Mouse (Mus musculus) MEL (cell line): ENCODE measurements around the gene Kcnj6. TPM values are rescaled to one million over a fixed set of nuclear protein-coding genes. Genes with fewer than 3 reads are reported as not detected.

Source experiments
- DNase-seq: peaks from one replicate; pipeline ENCODE4 v3.0.0; 2011; ENCODE audit warnings: low read depth, low spot score
- H3K27ac ChIP-seq: 2 replicates; pipeline ENCODE4 v1.5.1; 2012; ENCODE audit warnings: low read depth, mild to moderate bottlenecking, control low read depth, low read length, moderate library complexity; ENCODE audit not compliant: control insufficient read depth
- H3K27me3 ChIP-seq, 2 experiments: fragments of 150-350 bp in 1 of 2; sonication (generic) in 1 of 2; 2 replicates each; pipeline ENCODE4 v1.6.1; 2012; ENCODE audit warnings: low read length in 2 of 2, mild to moderate bottlenecking in 2 of 2, improper control_type of control experiment in 1 of 2, moderate library complexity in 1 of 2; ENCODE audit not compliant: insufficient read depth in 2 of 2, control insufficient read depth in 1 of 2
- H3K36me3 ChIP-seq, 2 experiments: 2 replicates each; pipeline ENCODE4 v1.6.1; 2012 to 2014; ENCODE audit warnings: low read length in 2 of 2, improper control_type of control experiment in 1 of 2, inconsistent platforms in 1 of 2, mild to moderate bottlenecking in 1 of 2; ENCODE audit not compliant: insufficient read depth in 2 of 2, control insufficient read depth in 1 of 2
- H3K4me1 ChIP-seq, 2 experiments: fragments of 150-350 bp in 1 of 2; sonication (generic) in 1 of 2; 2 replicates each; pipeline ENCODE4 v1.6.1; 2012; ENCODE audit warnings: low read length in 2 of 2, improper control_type of control experiment in 1 of 2, mild to moderate bottlenecking in 1 of 2; ENCODE audit not compliant: insufficient read depth in 2 of 2, control insufficient read depth in 1 of 2
- H3K4me3 ChIP-seq, 2 experiments: fragments of 150-350 bp in 1 of 2; sonication (generic) in 1 of 2; 2 replicates each; pipeline ENCODE4 v1.5.1; 2012; ENCODE audit warnings: low read depth in 2 of 2, low read length in 2 of 2, mild to moderate bottlenecking in 2 of 2, moderate library complexity in 2 of 2, control low read depth in 1 of 2, improper control_type of control experiment in 1 of 2; ENCODE audit not compliant: control insufficient read depth in 1 of 2, insufficient read depth in 1 of 2
- H3K79me2 ChIP-seq: 2 replicates; pipeline ENCODE4 v1.6.1; 2012; ENCODE audit warnings: mild to moderate bottlenecking, low read length, moderate library complexity; ENCODE audit not compliant: control insufficient read depth, poor library complexity, insufficient read depth
- H3K9ac ChIP-seq: 2 replicates; pipeline ENCODE4 v1.6.1; 2012; ENCODE audit warnings: low read depth, mild to moderate bottlenecking, control low read depth, low read length, moderate library complexity; ENCODE audit not compliant: control insufficient read depth, poor library complexity, severe bottlenecking
- H3K9me3 ChIP-seq: fragments of 150-350 bp; sonication (generic); replicated peaks from 2 replicates; pipeline ENCODE4 v1.6.1; 2012; ENCODE audit warnings: mild to moderate bottlenecking, low read length, improper control_type of control experiment, moderate library complexity; ENCODE audit not compliant: insufficient read depth
- CHD1 ChIP-seq: IDR thresholded peaks from 2 replicates; pipeline ENCODE4 v1.6.1; 2012; ENCODE audit warnings: low read depth, mild to moderate bottlenecking, inconsistent platforms, low read length, improper control_type of control experiment
- ELF1 ChIP-seq: IDR thresholded peaks from 2 replicates; pipeline ENCODE4 v1.6.1; 2014; ENCODE audit warnings: low read depth, mild to moderate bottlenecking, inconsistent platforms, low read length, improper control_type of control experiment, moderate library complexity
- EP300 ChIP-seq, 2 experiments: IDR thresholded peaks; 2 replicates each; pipeline ENCODE4 v1.6.1; 2011; ENCODE audit warnings: improper control_type of control experiment in 2 of 2, low read length in 2 of 2, low read depth in 1 of 2, mild to moderate bottlenecking in 1 of 2
- GATA1 ChIP-seq: IDR thresholded peaks from 2 replicates; pipeline ENCODE4 v1.6.1; 2011; ENCODE audit warnings: low read depth, low read length, improper control_type of control experiment
- HCFC1 ChIP-seq: IDR thresholded peaks from 2 replicates; pipeline ENCODE4 v1.6.1; 2012; ENCODE audit warnings: low read depth, mild to moderate bottlenecking, inconsistent platforms, low read length, improper control_type of control experiment, moderate library complexity
- JUND ChIP-seq: IDR thresholded peaks from 2 replicates; pipeline ENCODE4 v1.6.1; 2011; ENCODE audit warnings: low read depth, mild to moderate bottlenecking, improper control_type of control experiment, low read length
- MAFK ChIP-seq: IDR thresholded peaks from 2 replicates; pipeline ENCODE4 v1.6.1; 2011; ENCODE audit warnings: low read depth, mild to moderate bottlenecking, low read length, improper control_type of control experiment, borderline replicate concordance
- MAX ChIP-seq: IDR thresholded peaks from 2 replicates; pipeline ENCODE4 v1.6.1; 2011; ENCODE audit warnings: low read length, improper control_type of control experiment
- MAZ ChIP-seq: IDR thresholded peaks from 2 replicates; pipeline ENCODE4 v1.6.1; 2012; ENCODE audit warnings: low read depth, mild to moderate bottlenecking, inconsistent platforms, low read length, improper control_type of control experiment
- MEF2A ChIP-seq: IDR thresholded peaks from 2 replicates; pipeline ENCODE4 v1.6.1; 2014; ENCODE audit warnings: low read depth, mild to moderate bottlenecking, inconsistent platforms, low read length, improper control_type of control experiment; ENCODE audit not compliant: poor library complexity, insufficient replicate concordance, severe bottlenecking; ENCODE audit errors: extremely low read depth
- MXI1 ChIP-seq: IDR thresholded peaks from 2 replicates; pipeline ENCODE4 v1.6.1; 2011; ENCODE audit warnings: mild to moderate bottlenecking, low read depth, low read length, improper control_type of control experiment
- POLR2A ChIP-seq, 2 experiments: IDR thresholded peaks; 2 replicates each; pipeline ENCODE4 v1.6.1; 2011 to 2012; ENCODE audit warnings: low read length in 2 of 2, mild to moderate bottlenecking in 2 of 2, control low read depth in 1 of 2, improper control_type of control experiment in 1 of 2, low read depth in 1 of 2, moderate library complexity in 1 of 2; ENCODE audit not compliant: control insufficient read depth in 1 of 2, insufficient read depth in 1 of 2, poor library complexity in 1 of 2
- POLR2AphosphoS2 ChIP-seq: IDR thresholded peaks from 2 replicates; pipeline ENCODE4 v1.6.1; 2011; ENCODE audit warnings: low read length, improper control_type of control experiment
- POLR2AphosphoS5 ChIP-seq: IDR thresholded peaks from 2 replicates; pipeline ENCODE4 v1.6.1; 2012; ENCODE audit warnings: low read depth, borderline replicate concordance, mild to moderate bottlenecking, inconsistent platforms, low read length, moderate library complexity, mixed read lengths
- RAD21 ChIP-seq: IDR thresholded peaks from 2 replicates; pipeline ENCODE4 v1.6.1; 2011; ENCODE audit warnings: mild to moderate bottlenecking, low read depth, low read length, improper control_type of control experiment
- RCOR1 ChIP-seq: IDR thresholded peaks from 2 replicates; pipeline ENCODE4 v1.6.1; 2012; ENCODE audit warnings: low read depth, mild to moderate bottlenecking, inconsistent platforms, low read length, improper control_type of control experiment
- SMC3 ChIP-seq: IDR thresholded peaks from 2 replicates; pipeline ENCODE4 v1.6.1; 2011; ENCODE audit warnings: low read depth, low read length, improper control_type of control experiment
- TAL1 ChIP-seq: IDR thresholded peaks from 2 replicates; pipeline ENCODE4 v1.6.1; 2012; ENCODE audit warnings: mild to moderate bottlenecking, inconsistent platforms, low read length, moderate library complexity, mixed read lengths
- TBP ChIP-seq: IDR thresholded peaks from 2 replicates; pipeline ENCODE4 v1.8.0; 2011; ENCODE audit warnings: low read depth, low read length, improper control_type of control experiment
- UBTF ChIP-seq: IDR thresholded peaks from 2 replicates; pipeline ENCODE4 v1.6.1; 2012; ENCODE audit warnings: low read depth, mild to moderate bottlenecking, inconsistent platforms, low read length, improper control_type of control experiment, moderate library complexity, borderline replicate concordance; ENCODE audit not compliant: insufficient read depth
- USF1 ChIP-seq: IDR thresholded peaks from 2 replicates; pipeline ENCODE4 v1.6.1; 2014; ENCODE audit warnings: low read depth, mild to moderate bottlenecking, inconsistent platforms, low read length, improper control_type of control experiment, moderate library complexity
- ZC3H11A ChIP-seq: IDR thresholded peaks from 2 replicates; pipeline ENCODE4 v1.6.1; 2012; ENCODE audit warnings: low read depth, mild to moderate bottlenecking, inconsistent platforms, low read length, improper control_type of control experiment
- ZKSCAN1 ChIP-seq: IDR thresholded peaks from 2 replicates; pipeline ENCODE4 v1.6.1; 2012; ENCODE audit warnings: low read depth, mild to moderate bottlenecking, inconsistent platforms, low read length, improper control_type of control experiment, moderate library complexity
- polyA plus RNA-seq, 2 experiments: library from polyadenylated mRNA; stranded (reverse) in 1 of 2; unstranded in 1 of 2; fragments of >175 nt in 1 of 2; fragments of >200 nt in 1 of 2; gene quantifications; 2 replicates each; pipeline versions ENCODE4 v1.2.1 to v1.2.4; 2012; ENCODE audit warnings: low replicate concordance in 2 of 2, low read depth in 1 of 2; ENCODE audit not compliant: insufficient read length in 2 of 2, insufficient read depth in 1 of 2, missing spikeins in 1 of 2
- total RNA-seq: library from RNA; depleted of rRNA; stranded (reverse); fragments of 300-350 nt; gene quantifications from 2 replicates; pipeline ENCODE4 v1.2.3, GENCODE M21; 2012

Gene Kcnj6
- total and polyA plus RNA-seq, 3 experiments = not detected

GRCm38 (mm10) chr16:94898832-94899231 is 98.7 kb downstream of the Kcnj6 start:
- H3K79me2 ChIP-seq = no peaks in the 10 kb centered on the region
- H3K27me3 ChIP-seq = no peaks in the 10 kb centered on the region
- H3K4me3 ChIP-seq = no peak overlapping the region
- no peak overlapping the region for H3K9ac ChIP-seq
- TF ChIP-seq JUND (no peak), CHD1 (no peak), ELF1 (no peak), POLR2AphosphoS5 (no peak), SMC3 (no peak), USF1 (no peak), POLR2A (IDR thresholded peaks at IDR 0.05; ENCODE audit: control insufficient read depth in 1 of 2, insufficient read depth in 1 of 2, low read depth in 1 of 2, low read length in 2 of 2, poor library complexity in 1 of 2) (no peak), ZC3H11A (no peak), MAFK (no peak), GATA1 (no peak), TAL1 (no peak), TBP (no peak), EP300 (IDR thresholded peaks at IDR 0.05; ENCODE audit: low read depth in 1 of 2, low read length in 2 of 2) (no peak), POLR2AphosphoS2 (no peak), MXI1 (no peak), MAZ (no peak), MEF2A (no peak), RCOR1 (no peak), HCFC1 (no peak), ZKSCAN1 (no peak)
- H3K4me1 ChIP-seq = no peaks in the 10 kb centered on the region
- no peaks in the 10 kb centered on the region for H3K9me3 ChIP-seq
- H3K27ac ChIP-seq = no peak overlapping the region
- H3K36me3 ChIP-seq = no peaks in the 10 kb centered on the region
- no peak for DNase-seq

GRCm38 (mm10) chr16:94892162-94892650 is 105.3 kb downstream of the Kcnj6 start:
- Histone ChIP-seq H3K9me3 (no peaks in the 10 kb centered on the region), H3K27ac (no peak overlapping the region), H3K4me3 (no peak overlapping the region), H3K27me3 (no peaks in the 10 kb centered on the region), H3K4me1 (no peaks in the 10 kb centered on the region), H3K9ac (no peak overlapping the region), H3K36me3 (no peaks in the 10 kb centered on the region), H3K79me2 (no peaks in the 10 kb centered on the region)
- DNase-seq = no peak
- TF ChIP-seq RAD21 (no peak), ZKSCAN1 (no peak), ELF1 (no peak), TAL1 (no peak), UBTF (no peak), MAX (no peak), MEF2A (no peak)
